Mouse (Mus musculus): ENCODE results near the gene Scamp1.

- TF ChIP-seq CTCF (IDR thresholded peaks at IDR 0.05; ENCODE audit: control insufficient read depth, insufficient read depth, low read length), result no peak
- no peak for TF ChIP-seq POLR2A (IDR thresholded peaks at IDR 0.05; ENCODE audit: borderline replicate concordance, control insufficient read depth, low read depth, low read length)
These were observed 20.4 kb downstream of the Scamp1 start for GRCm38 (mm10) chr13:94265291-94265690.
